In genomic region chr3:102526481-102526880, GRCm38 (mm10) we compare ENCODE assay signal across 8 mouse cellular contexts. TPM values are rescaled to one million over a fixed set of nuclear protein-coding genes. Genes with fewer than 3 reads are reported as not detected.
A peak's percentile ranks its signal among the peaks of the same experiment; 100 is the strongest.
DNase-seq lines count a peak whose midpoint lies in the region; ATAC-seq lines count a peak whose summit lies in the region.

No protein-coding gene starts in this region.

- H3K27ac ChIP-seq in kidney, embryonic 14.5 days (ENCODE audit: low read depth, low read length) = no peak overlapping the region
- H3K27ac ChIP-seq in embryonic facial prominence, embryonic 15.5 days (replicated peaks) = peak overlapping the region; percentile 74
- H3K27ac ChIP-seq in intestine, embryonic 15.5 days = no peak overlapping the region

- DNase-seq in kidney, postnatal 25 days = peak; percentile 13 to 40
- DNase-seq in heart, postnatal 4 days = peak; percentile 69
- peak; percentile 37 for DNase-seq in ovary, postnatal 36 days (ENCODE audit: low spot score)
- no peak for DNase-seq in layer of hippocampus, adult 8-10 months (ENCODE audit: low spot score in 2 of 2)
- DNase-seq in spleen, postnatal 14 days (ENCODE audit: low spot score in 2 of 2) = no peak

- H3K4me2 ChIP-seq in kidney, embryonic 14.5 days (replicated peaks; ENCODE audit: low read depth, low read length) = no peak overlapping the region
- H3K4me2 ChIP-seq in embryonic facial prominence, embryonic 15.5 days (replicated peaks) = peak overlapping the region; percentile 47
- H3K4me2 ChIP-seq in intestine, embryonic 15.5 days (replicated peaks) = no peak overlapping the region

- H3K9me3 ChIP-seq in kidney, embryonic 14.5 days (ENCODE audit: control insufficient read depth, low read length) = no peaks in the 10 kb centered on the region
- no peaks in the 10 kb centered on the region for H3K9me3 ChIP-seq in embryonic facial prominence, embryonic 15.5 days (replicated peaks)
- H3K9me3 ChIP-seq in intestine, embryonic 15.5 days = no peaks in the 10 kb centered on the region

- no peak overlapping the region for H3K4me3 ChIP-seq in kidney, embryonic 14.5 days (ENCODE audit: low read length)
- peak overlapping the region; percentile 23; the same call in 1 of the 2 replicates for H3K4me3 ChIP-seq in embryonic facial prominence, embryonic 15.5 days (replicated peaks)
- no peak overlapping the region for H3K4me3 ChIP-seq in intestine, embryonic 15.5 days (replicated peaks)

- 69% methylated on average over 6 of the region's 6 CpGs for WGBS in kidney, embryonic 14.5 days
- 17% methylated on average over 6 of the region's 6 CpGs for whole genome bisulfite sequencing in embryonic facial prominence, embryonic 15.5 days
- 57% methylated on average over 6 of the region's 6 CpGs for WGBS in intestine, embryonic 15.5 days

- H3K9ac ChIP-seq in kidney, embryonic 14.5 days (ENCODE audit: low read depth, low read length) = no peak overlapping the region
- H3K9ac ChIP-seq in embryonic facial prominence, embryonic 15.5 days = no peak overlapping the region
- no peak overlapping the region for H3K9ac ChIP-seq in intestine, embryonic 15.5 days

- H3K27me3 ChIP-seq in kidney, embryonic 14.5 days (ENCODE audit: control insufficient read depth, insufficient read depth, low read length) = no peaks in the 10 kb centered on the region
- H3K27me3 ChIP-seq in embryonic facial prominence, embryonic 15.5 days = no peaks in the 10 kb centered on the region
- no peaks in the 10 kb centered on the region for H3K27me3 ChIP-seq in intestine, embryonic 15.5 days (replicated peaks)

- no peaks in the 10 kb centered on the region for H3K36me3 ChIP-seq in kidney, embryonic 14.5 days (ENCODE audit: control insufficient read depth, insufficient read depth, low read length)
- no peaks in the 10 kb centered on the region for H3K36me3 ChIP-seq in embryonic facial prominence, embryonic 15.5 days
- H3K36me3 ChIP-seq in intestine, embryonic 15.5 days = no peaks in the 10 kb centered on the region

- H3K4me1 ChIP-seq in kidney, embryonic 14.5 days (ENCODE audit: control insufficient read depth, insufficient read depth, low read length) = no peaks in the 10 kb centered on the region
- H3K4me1 ChIP-seq in embryonic facial prominence, embryonic 15.5 days = peaks cover 31% of the 10 kb centered on the region
- peaks cover 2% of the 10 kb centered on the region; the same call in 1 of the 2 replicates for H3K4me1 ChIP-seq in intestine, embryonic 15.5 days (replicated peaks)

- no peak for ATAC-seq in kidney, embryonic 14.5 days (ENCODE audit: low FRiP score, low TSS enrichment)
- peak; percentile 45; the same call in 1 of the 2 replicates for ATAC-seq in embryonic facial prominence, embryonic 15.5 days (ENCODE audit: insufficient number of reproducible peaks, low FRiP score, low TSS enrichment, low read depth)
- no peak for ATAC-seq in intestine, embryonic 15.5 days

RNA-seq across cellular contexts. Expression of gene Ngf, which starts 56.8 kb away (rescaled TPM):
- 1.6 and 2.7 TPM in 2 replicates for polyA plus RNA-seq in kidney, embryonic 14.5 days (2014; fragmentation: Nextera tagmentation; extraction: Ambion mirVana)
- polyA plus RNA-seq in embryonic facial prominence, embryonic 15.5 days (2015; fragmentation: Nextera tagmentation; extraction: Ambion mirVana) = 8.3 and 9.7 TPM in 2 replicates
- 1 to 10 TPM; 6.3 to 7.2 TPM for total RNA-seq in heart, postnatal 4 days (2021)
- total RNA-seq in layer of hippocampus, adult 8-10 months (2022) = 10 to 100 TPM in 1 of 4 experiments, 1 to 10 TPM in 3; 7.4 to 11.1 (median 8.8) TPM
- 4.5 TPM in 2 replicates for polyA plus RNA-seq in intestine, embryonic 15.5 days (2015; fragmentation: Nextera tagmentation; extraction: Ambion mirVana)

Comparison
In these comparisons a context has a peak if more than half of its experiments do, and no peak if none do; other contexts are left out.
1. DNase-seq: peak in kidney, postnatal 25 days (2 of 2), heart, postnatal 4 days (single experiment) and ovary, postnatal 36 days (single experiment); none in layer of hippocampus, adult 8-10 months (0 of 2) and spleen, postnatal 14 days (0 of 2).